Mouse (Mus musculus): ENCODE data around the gene Celsr3.

The Celsr3 gene

GRCm38 (mm10) chr9:108858792-108859527, 32.8 kb downstream of the Celsr3 start:
- no peak for DNase-seq
